Mouse (Mus musculus) hindbrain, postnatal 0 days (tissue): ENCODE measurements at regions not wholly inside any gene's neighbourhood (a gene's known extent, or its start where the extent isn't known, plus 50 kb on each side); places are given as distances from the start of the nearest gene placed in this dataset.

ENCODE experiments used
- ATAC-seq: fragments of 200-750 bp; cut with Nextera tagmentation; 2 replicates; pipeline ENCODE4 v1.8.0; 2017; ENCODE audit warnings: mild to moderate bottlenecking, moderate TSS enrichment, moderate library complexity
- DNase-seq: peaks from one replicate; pipeline ENCODE4 v3.0.0-alpha.2; 2015; ENCODE audit warnings: low spot score
- H3K27ac ChIP-seq: fragments of 300-500 bp; sonication (generic); 2 replicates; pipeline ENCODE4 v1.5.1; 2014; ENCODE audit warnings: mild to moderate bottlenecking
- H3K27me3 ChIP-seq: fragments of 300-500 bp; sonication (generic); 2 replicates; pipeline ENCODE4 v1.6.1; 2014; ENCODE audit warnings: low read length, mixed read lengths; ENCODE audit not compliant: insufficient read depth
- H3K36me3 ChIP-seq: fragments of 300-500 bp; sonication (generic); 2 replicates; pipeline ENCODE4 v1.6.1; 2014; ENCODE audit warnings: low read length, mixed read lengths; ENCODE audit not compliant: insufficient read depth
- H3K4me1 ChIP-seq: fragments of 300-500 bp; sonication (generic); 2 replicates; pipeline ENCODE4 v1.6.1; 2014; ENCODE audit warnings: antibody characterized with exemption, low read length, mixed read lengths; ENCODE audit not compliant: insufficient read depth
- H3K4me2 ChIP-seq: fragments of 300-500 bp; sonication (generic); 2 replicates; pipeline ENCODE4 v1.6.1; 2014; ENCODE audit warnings: low read depth, mild to moderate bottlenecking, low read length, moderate library complexity, mixed read lengths
- H3K4me3 ChIP-seq: fragments of 300-500 bp; sonication (generic); 2 replicates; pipeline ENCODE4 v1.5.1; 2014; ENCODE audit warnings: low read length
- H3K9ac ChIP-seq: fragments of 300-500 bp; sonication (generic); replicated peaks from 2 replicates; pipeline ENCODE4 v1.6.1; 2014; ENCODE audit warnings: mild to moderate bottlenecking, low read length, moderate library complexity, mixed read lengths
- H3K9me3 ChIP-seq: fragments of 300-500 bp; sonication (generic); 2 replicates; pipeline ENCODE4 v1.6.1; 2016; ENCODE audit warnings: low read length, mixed read lengths
- CTCF ChIP-seq: IDR thresholded peaks from 2 replicates; pipeline ENCODE4 v1.5.1; 2016; ENCODE audit warnings: antibody characterized with exemption, control low read depth, low read depth
- WGBS: fragments of 180-500 bp; shearing (Covaris S2); extraction: QIAGEN DNeasy Blood & Tissue Kit; methylation state at CpG from one replicate; pipeline ENCODE4 v1.1.7; 2014; 5-methylcytosine and 5-hydroxymethylcytosine counted together

GRCm38 (mm10) chr14:24760926-24761325, 274.0 kb downstream of the Rps24 start:
- Histone ChIP-seq H3K4me2 (no peak overlapping the region), H3K9ac (no peak overlapping the region), H3K9me3 (no peaks in the 10 kb centered on the region), H3K27ac (no peak overlapping the region), H3K4me3 (no peak overlapping the region), H3K36me3 (no peaks in the 10 kb centered on the region), H3K27me3 (no peaks in the 10 kb centered on the region), H3K4me1 (peaks cover 16% of the 10 kb centered on the region)
- DNase-seq (no peak), ATAC-seq (no peak)
- TF ChIP-seq CTCF = no peak
- 61% methylated on average over 1 of the region's 1 CpGs for WGBS

- Histone ChIP-seq H3K9me3 (no peaks in the 10 kb centered on the region), H3K9ac (peak overlapping the region; percentile 33; the same call in 1 of the 2 replicates), H3K4me3 (no peak overlapping the region), H3K4me2 (no peak overlapping the region), H3K27ac (peak overlapping the region; percentile 27), H3K36me3 (no peaks in the 10 kb centered on the region), H3K27me3 (no peaks in the 10 kb centered on the region), H3K4me1 (peaks cover 16% of the 10 kb centered on the region)
- 23% methylated on average over 7 of the region's 7 CpGs for WGBS
- TF ChIP-seq CTCF = peak; percentile 62
- DNase-seq (peak; percentile 61), ATAC-seq (peak; percentile 61)
Observed at GRCm38 (mm10) chr14:24762468-24763274, 275.7 kb downstream of the Rps24 start.

GRCm38 (mm10) chr14:24763275-24763812, 276.4 kb downstream of the Rps24 start:
- H3K9ac ChIP-seq = peak overlapping the region; percentile 33; the same call in 1 of the 2 replicates
- ATAC-seq = peak; percentile 30; the same call in 1 of the 2 replicates
- WGBS = 55% methylated on average over 9 of the region's 9 CpGs

GRCm38 (mm10) chr14:24763845-24764244, 276.9 kb downstream of the Rps24 start:
- Histone ChIP-seq H3K4me1 (peaks cover 16% of the 10 kb centered on the region), H3K27ac (peak overlapping the region; percentile 27; the same call in 1 of the 2 replicates), H3K27me3 (no peaks in the 10 kb centered on the region), H3K4me3 (no peak overlapping the region), H3K4me2 (no peak overlapping the region), H3K36me3 (no peaks in the 10 kb centered on the region), H3K9me3 (no peaks in the 10 kb centered on the region), H3K9ac (no peak overlapping the region)
- ATAC-seq (no peak), DNase-seq (no peak)
- no peak for TF ChIP-seq CTCF
- 41% methylated on average over 7 of the region's 7 CpGs for WGBS

More at GRCm38 (mm10) chr14:24763275-24763812, 276.4 kb downstream of the Rps24 start:
- Histone ChIP-seq H3K4me1 (peaks cover 16% of the 10 kb centered on the region), H3K4me3 (no peak overlapping the region), H3K9me3 (no peaks in the 10 kb centered on the region), H3K36me3 (no peaks in the 10 kb centered on the region), H3K27ac (peak overlapping the region; percentile 27), H3K4me2 (no peak overlapping the region), H3K27me3 (no peaks in the 10 kb centered on the region)
- no peak for DNase-seq
- TF ChIP-seq CTCF = no peak

DNA sequence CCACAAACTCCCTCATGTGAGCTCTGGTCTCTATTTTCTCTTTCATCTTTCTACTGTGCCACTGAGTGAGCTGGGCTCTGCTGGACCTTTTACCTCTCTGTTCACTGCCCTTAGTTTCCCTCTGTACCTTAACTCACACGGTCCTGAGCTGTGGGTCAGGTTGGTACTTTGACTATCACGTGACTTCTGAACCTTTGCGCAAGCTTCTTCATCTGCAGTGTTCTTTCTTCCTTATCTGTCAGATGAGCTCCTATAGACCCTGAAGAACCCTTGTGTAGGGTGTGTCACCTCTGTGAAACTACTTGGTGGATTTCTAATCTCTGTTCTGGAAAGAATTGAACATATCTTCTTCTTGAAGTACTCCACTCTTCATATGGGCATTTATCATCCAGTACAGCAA, 279.3 kb downstream of the Rps24 start:
- DNase-seq = no peak
- 90% methylated on average over 3 of the region's 3 CpGs for WGBS

DNA sequence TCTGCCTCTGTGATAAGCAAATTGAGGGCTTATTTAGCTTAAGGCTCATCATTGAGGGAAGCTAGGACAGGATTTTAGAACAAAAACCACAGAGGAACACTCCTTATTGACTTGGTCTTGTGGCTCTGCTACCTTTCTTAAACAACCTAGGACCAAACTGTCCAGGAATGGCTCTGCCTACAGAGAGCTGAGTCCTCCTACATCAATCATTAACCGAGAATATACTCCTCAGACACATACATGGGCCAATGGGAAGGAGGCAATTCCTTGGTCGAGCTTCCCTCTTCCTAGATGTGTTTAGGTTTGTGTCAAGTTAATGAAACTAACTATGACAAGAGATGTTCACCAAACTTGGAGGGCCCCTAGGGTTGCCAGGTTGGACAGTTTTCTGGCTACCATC, 279.8 kb downstream of the Rps24 start:
- H3K4me1 ChIP-seq = peaks cover 15% of the 10 kb centered on the region
- H3K9ac ChIP-seq = no peak overlapping the region
- no peak for ATAC-seq
- H3K27ac ChIP-seq = no peak overlapping the region
- 81% methylated on average over 2 of the region's 2 CpGs for WGBS
- no peak overlapping the region for H3K4me3 ChIP-seq
- DNase-seq = no peak
- H3K4me2 ChIP-seq = no peak overlapping the region
- H3K36me3 ChIP-seq = no peaks in the 10 kb centered on the region
- no peaks in the 10 kb centered on the region for H3K27me3 ChIP-seq
- no peak for TF ChIP-seq CTCF
- no peaks in the 10 kb centered on the region for H3K9me3 ChIP-seq

More for the DNA sequence above, 279.3 kb downstream of the Rps24 start:
- H3K9me3 ChIP-seq = no peaks in the 10 kb centered on the region
- H3K27me3 ChIP-seq = no peaks in the 10 kb centered on the region
- H3K27ac ChIP-seq = no peak overlapping the region
- no peaks in the 10 kb centered on the region for H3K36me3 ChIP-seq
- no peak for TF ChIP-seq CTCF
- H3K4me2 ChIP-seq = no peak overlapping the region
- peaks cover 12% of the 10 kb centered on the region for H3K4me1 ChIP-seq
- ATAC-seq = no peak
- H3K9ac ChIP-seq = no peak overlapping the region
- no peak overlapping the region for H3K4me3 ChIP-seq

DNA sequence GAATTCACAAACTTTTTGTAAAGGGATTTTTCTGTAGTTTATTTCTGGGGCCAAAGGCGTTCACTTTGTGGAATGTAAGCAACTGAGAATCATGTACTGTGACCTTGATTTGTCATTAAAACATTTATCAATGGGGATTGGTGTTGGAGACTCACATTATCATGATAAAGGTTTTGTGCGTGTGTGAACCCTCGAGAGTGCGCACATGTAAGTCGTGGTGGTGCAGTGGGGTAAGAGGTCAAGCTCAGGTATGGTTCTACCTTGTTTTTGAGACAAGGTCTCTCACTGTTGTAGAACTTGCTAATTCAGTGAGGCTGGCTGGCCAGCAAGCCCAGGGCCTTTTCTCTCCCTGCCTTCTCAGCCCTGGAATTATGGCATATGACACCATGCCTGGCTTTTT, 280.4 kb downstream of the Rps24 start:
- peaks cover 17% of the 10 kb centered on the region for H3K4me1 ChIP-seq
- DNase-seq (no peak), ATAC-seq (no peak)
- H3K4me2 ChIP-seq = no peak overlapping the region
- no peaks in the 10 kb centered on the region for H3K27me3 ChIP-seq
- no peaks in the 10 kb centered on the region for H3K9me3 ChIP-seq
- TF ChIP-seq CTCF = no peak
- no peaks in the 10 kb centered on the region for H3K36me3 ChIP-seq
- H3K4me3 ChIP-seq = no peak overlapping the region
- H3K27ac ChIP-seq = no peak overlapping the region
- H3K9ac ChIP-seq = no peak overlapping the region
- 80% methylated on average over 5 of the region's 5 CpGs for WGBS
